Mouse (Mus musculus) G1E-ER4 (cell line): Measurements from ENCODE around the gene Nudt10. TPM values are rescaled to one million over a fixed set of nuclear protein-coding genes. Genes with fewer than 3 reads are reported as not detected.
"Not testable (repeated sequence)": the region's sequence is repeated elsewhere in the genome, so short reads cannot be mapped to it uniquely, and the experiment has no call there.

Source experiments
- GATA1 ChIP-seq: IDR thresholded peaks from one replicate; pipeline ENCODE4 v1.8.0; 2012; ENCODE audit warnings: low read length, inconsistent platforms
- polyA plus RNA-seq: library from polyadenylated mRNA; stranded (reverse); fragments of >175 nt; gene quantifications from 2 replicates; pipeline ENCODE4 v1.2.3, GENCODE M21; 2012

Gene Nudt10
- not detected in 2 replicates for polyA plus RNA-seq

DNA sequence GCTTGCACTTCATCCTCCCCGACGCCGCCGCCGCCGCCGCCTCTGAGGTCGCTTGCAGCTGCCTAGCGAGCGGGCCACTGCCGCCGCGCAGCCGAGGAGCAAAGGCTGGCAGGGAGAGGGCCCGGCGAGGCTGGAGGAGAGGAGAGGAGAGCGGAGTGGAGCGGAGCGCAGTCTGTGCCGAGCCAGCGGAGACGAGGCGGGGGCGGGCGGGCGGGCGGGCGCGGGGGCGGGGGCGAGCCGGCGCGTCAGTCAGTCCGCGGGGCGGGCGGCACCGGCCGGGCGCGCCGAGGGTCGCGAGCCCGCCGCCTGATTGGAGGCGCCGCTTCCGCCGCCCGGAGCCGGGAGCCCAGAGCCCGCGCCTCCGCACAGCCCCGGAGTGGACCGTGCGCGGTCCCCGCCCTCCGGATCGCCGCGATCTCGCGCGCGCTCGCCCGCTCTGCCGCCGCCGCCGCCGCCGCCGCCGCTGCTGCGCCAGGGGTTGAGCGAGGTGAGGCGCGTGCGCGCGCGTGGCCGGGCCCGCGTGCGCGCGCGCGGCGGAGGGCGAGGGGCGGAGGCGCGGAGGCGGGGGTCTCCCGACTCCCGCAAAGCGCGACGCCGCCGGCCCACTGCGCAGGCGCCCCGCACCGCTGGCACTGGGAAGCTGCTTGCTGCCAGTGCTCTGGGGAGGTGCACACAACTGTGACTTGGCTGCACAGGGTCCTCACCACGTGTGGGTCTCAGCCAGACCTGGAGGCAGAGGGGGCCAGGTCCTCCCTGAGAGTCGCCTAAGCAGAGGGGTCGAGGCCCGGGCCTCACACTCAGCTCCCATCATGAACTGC is at the start of gene Nudt10:
Gene Nudt10 (minus strand): TSS at position 193 of the 818 bp plus-strand sequence.
- not testable (repeated sequence) for TF ChIP-seq GATA1

DNA sequence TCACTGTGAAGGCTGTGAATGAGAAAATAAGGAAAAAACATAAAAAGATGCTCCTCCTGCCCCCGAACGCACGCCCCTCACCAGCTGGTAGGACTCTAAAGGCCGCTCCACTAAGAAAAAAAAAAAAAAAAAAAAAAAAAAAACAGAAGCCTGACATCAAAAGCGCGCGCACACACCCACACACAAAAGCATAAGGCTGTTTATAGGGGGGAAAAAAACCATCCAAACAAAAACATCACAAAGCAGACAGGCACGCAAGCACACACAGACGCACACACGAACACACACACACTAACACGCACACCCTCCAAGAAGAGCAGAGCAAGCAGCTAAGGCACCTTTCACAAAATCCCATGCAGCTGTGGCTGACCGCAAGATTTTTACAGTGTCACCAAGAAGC is 1.1 kb downstream of the Nudt10 start:
- TF ChIP-seq GATA1 = no peak

Other genes with a start within 250 kb of the Nudt10 start
- not detected in 2 replicates for gene Nudt11, start 125.6 kb downstream of the Nudt10 start, polyA plus RNA-seq
- gene AU022751, start 89.6 kb downstream of the Nudt10 start, polyA plus RNA-seq = not detected in 2 replicates
- gene Bmp15, start 147.7 kb upstream of the Nudt10 start, polyA plus RNA-seq = not detected in 2 replicates
- gene Shroom4, start 226.8 kb upstream of the Nudt10 start, polyA plus RNA-seq = not detected in 2 replicates